Mouse (Mus musculus): ENCODE data around the gene Dlst. TPM values are rescaled to one million over a fixed set of nuclear protein-coding genes. Genes with fewer than 3 reads are reported as not detected.
"Not testable (repeated sequence)": the region's sequence is repeated elsewhere in the genome, so short reads cannot be mapped to it uniquely, and the experiment has no call there.

The Dlst gene
- total and polyA plus RNA-seq, 3 experiments, result 163 to 376 (median 230) TPM

DNA sequence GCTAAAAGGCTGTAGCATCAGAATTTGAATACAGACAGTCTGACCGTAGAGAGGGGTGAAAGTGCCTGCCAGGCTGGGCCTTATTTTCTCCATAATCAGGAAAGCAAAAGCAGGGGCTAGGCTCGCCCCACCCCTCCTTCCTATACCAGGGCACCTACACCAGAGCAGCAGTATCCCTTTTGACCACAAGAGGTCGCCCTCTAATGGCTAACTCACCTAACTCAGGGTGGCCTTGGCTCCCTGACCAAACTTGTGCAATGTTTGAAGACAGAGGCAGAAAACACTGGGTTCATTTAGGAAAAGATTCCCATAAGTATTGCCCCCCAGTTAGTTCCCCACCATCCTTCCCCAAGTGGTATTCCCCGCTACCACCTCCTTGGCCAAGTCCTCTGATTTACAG lies 32.2 kb downstream of the Dlst start (continued):
- no peak for TF ChIP-seq TBP (IDR thresholded peaks at IDR 0.05; ENCODE audit: low read depth, low read length)

DNA sequence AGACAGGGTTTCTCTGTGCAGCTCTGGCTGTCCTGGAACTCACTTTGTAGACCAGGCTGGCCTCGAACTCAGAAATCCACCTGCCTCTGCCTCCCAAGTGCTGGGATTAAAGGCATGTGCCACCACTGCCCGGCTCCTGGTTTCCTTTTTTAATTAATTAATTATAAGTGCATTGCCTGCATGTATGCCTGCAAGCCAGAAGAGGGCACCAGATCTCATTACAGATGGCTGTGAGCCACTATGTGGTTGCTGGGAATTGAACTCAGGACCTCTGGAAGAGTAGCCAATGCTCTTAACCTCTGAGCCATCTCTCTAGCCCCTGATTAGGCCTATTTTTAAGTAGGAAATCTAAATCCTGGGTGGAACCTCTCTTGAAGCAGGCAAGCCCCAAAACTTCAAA lies 33.6 kb downstream of the Dlst start:
- H3K4me1 ChIP-seq (ENCODE audit: control insufficient read depth in 1 of 2, insufficient read depth in 2 of 2, low read length in 2 of 2); H3K27ac ChIP-seq (ENCODE audit: control insufficient read depth, low read depth, low read length); H3K4me3 ChIP-seq (ENCODE audit: control insufficient read depth in 1 of 2, insufficient read depth in 1 of 2, low read depth in 2 of 2, low read length in 2 of 2); DNase-seq (ENCODE audit: low read depth, low spot score); H3K79me2 ChIP-seq (ENCODE audit: control insufficient read depth, insufficient read depth, low read length, poor library complexity); H3K36me3 ChIP-seq (ENCODE audit: control insufficient read depth in 1 of 2, insufficient read depth in 2 of 2, low read length in 2 of 2); H3K9ac ChIP-seq (ENCODE audit: control insufficient read depth, low read depth, low read length, poor library complexity, severe bottlenecking); H3K9me3 ChIP-seq (replicated peaks; ENCODE audit: insufficient read depth, low read length); H3K27me3 ChIP-seq (ENCODE audit: control insufficient read depth in 1 of 2, insufficient read depth in 2 of 2, low read length in 2 of 2): not testable (repeated sequence)
- peak; percentile 19 for TF ChIP-seq RAD21 (IDR thresholded peaks at IDR 0.05; ENCODE audit: low read depth, low read length)
- TF ChIP-seq CTCF (IDR thresholded peaks at IDR 0.05 in 2 of 3, conservative IDR thresholded peaks at IDR 0.05 in 1 of 3; ENCODE audit: control insufficient read depth in 1 of 3, insufficient read depth in 1 of 3, low read depth in 2 of 3, low read length in 3 of 3, poor library complexity in 1 of 3, severe bottlenecking in 1 of 3), result peak in 2 of 3 experiments; percentile 1 to 37; a peak in 2 of 6 replicates
- TF ChIP-seq SMC3 (IDR thresholded peaks at IDR 0.05; ENCODE audit: low read depth, low read length), result peak; percentile 38
- TF ChIP-seq ZC3H11A (IDR thresholded peaks at IDR 0.05; ENCODE audit: low read depth, low read length), result 0 out of 2 replicates have a peak, but pooled peaks have one; percentile 6

- Histone ChIP-seq H3K9me3 (replicated peaks; ENCODE audit: insufficient read depth, low read length) (no peaks in the 10 kb centered on the region), H3K27me3 (ENCODE audit: control insufficient read depth in 1 of 2, insufficient read depth in 2 of 2, low read length in 2 of 2) (no peaks in the 10 kb centered on the region)
These were observed 34.2 kb downstream of the Dlst start for GRCm38 (mm10) chr12:85144821-85145220.

GRCm38 (mm10) chr12:85145630-85146029 lies 35.0 kb downstream of the Dlst start:
- Histone ChIP-seq H3K27ac (ENCODE audit: control insufficient read depth, low read depth, low read length) (no peak overlapping the region), H3K36me3 (ENCODE audit: control insufficient read depth in 1 of 2, insufficient read depth in 2 of 2, low read length in 2 of 2) (no peaks in the 10 kb centered on the region), H3K27me3 (ENCODE audit: control insufficient read depth in 1 of 2, insufficient read depth in 2 of 2, low read length in 2 of 2) (no peaks in the 10 kb centered on the region), H3K4me3 (ENCODE audit: control insufficient read depth in 1 of 2, insufficient read depth in 1 of 2, low read depth in 2 of 2, low read length in 2 of 2) (no peak overlapping the region), H3K79me2 (ENCODE audit: control insufficient read depth, insufficient read depth, low read length, poor library complexity) (no peaks in the 10 kb centered on the region), H3K9me3 (replicated peaks; ENCODE audit: insufficient read depth, low read length) (no peaks in the 10 kb centered on the region), H3K4me1 (ENCODE audit: control insufficient read depth in 1 of 2, insufficient read depth in 2 of 2, low read length in 2 of 2) (no peaks in the 10 kb centered on the region), H3K9ac (ENCODE audit: control insufficient read depth, low read depth, low read length, poor library complexity, severe bottlenecking) (no peak overlapping the region)
- DNase-seq (ENCODE audit: low read depth, low spot score), result no peak
- TF ChIP-seq RAD21 (IDR thresholded peaks at IDR 0.05; ENCODE audit: low read depth, low read length), result no peak
- TF ChIP-seq BHLHE40 (IDR thresholded peaks at IDR 0.05; ENCODE audit: borderline replicate concordance, low read depth, low read length), result no peak
- TF ChIP-seq SIN3A (IDR thresholded peaks at IDR 0.05; ENCODE audit: low read length), result no peak
- no peak for TF ChIP-seq MYB (IDR thresholded peaks at IDR 0.05; ENCODE audit: low read depth, low read length)
- TF ChIP-seq KAT2A (conservative IDR thresholded peaks at IDR 0.05; ENCODE audit: low read depth, low read length), result no peak
- TF ChIP-seq MAX (IDR thresholded peaks at IDR 0.05; ENCODE audit: low read length), result no peak
- no peak for TF ChIP-seq MXI1 (IDR thresholded peaks at IDR 0.05; ENCODE audit: low read depth, low read length)
- no peak for TF ChIP-seq UBTF (IDR thresholded peaks at IDR 0.05; ENCODE audit: borderline replicate concordance, insufficient read depth, low read depth, low read length)
- no peak for TF ChIP-seq TBP (IDR thresholded peaks at IDR 0.05; ENCODE audit: low read depth, low read length)
- TF ChIP-seq TAL1 (IDR thresholded peaks at IDR 0.05; ENCODE audit: low read length), result no peak
- TF ChIP-seq RCOR1 (IDR thresholded peaks at IDR 0.05; ENCODE audit: low read depth, low read length), result no peak
- no peak for TF ChIP-seq USF2 (IDR thresholded peaks at IDR 0.05; ENCODE audit: borderline replicate concordance in 1 of 2, insufficient read depth in 1 of 2, low read depth in 1 of 2, low read length in 2 of 2)
- TF ChIP-seq HCFC1 (IDR thresholded peaks at IDR 0.05; ENCODE audit: low read depth, low read length), result no peak
- TF ChIP-seq JUND (IDR thresholded peaks at IDR 0.05; ENCODE audit: low read depth, low read length), result no peak

More at GRCm38 (mm10) chr12:85144821-85145220, 34.2 kb downstream of the Dlst start:
- Histone ChIP-seq H3K27ac (ENCODE audit: control insufficient read depth, low read depth, low read length) (no peak overlapping the region), H3K79me2 (ENCODE audit: control insufficient read depth, insufficient read depth, low read length, poor library complexity) (no peaks in the 10 kb centered on the region), H3K4me3 (ENCODE audit: control insufficient read depth in 1 of 2, insufficient read depth in 1 of 2, low read depth in 2 of 2, low read length in 2 of 2) (no peak overlapping the region), H3K9ac (ENCODE audit: control insufficient read depth, low read depth, low read length, poor library complexity, severe bottlenecking) (no peak overlapping the region), H3K4me1 (ENCODE audit: control insufficient read depth in 1 of 2, insufficient read depth in 2 of 2, low read length in 2 of 2) (no peaks in the 10 kb centered on the region), H3K36me3 (ENCODE audit: control insufficient read depth in 1 of 2, insufficient read depth in 2 of 2, low read length in 2 of 2) (no peaks in the 10 kb centered on the region)
- no peak for DNase-seq (ENCODE audit: low read depth, low spot score)
- TF ChIP-seq POLR2AphosphoS5 (IDR thresholded peaks at IDR 0.05; ENCODE audit: borderline replicate concordance, low read depth, low read length), result no peak
- no peak for TF ChIP-seq USF1 (IDR thresholded peaks at IDR 0.05; ENCODE audit: low read depth, low read length)
- TF ChIP-seq CHD2 (IDR thresholded peaks at IDR 0.05; ENCODE audit: low read length), result no peak
- TF ChIP-seq MAX (IDR thresholded peaks at IDR 0.05; ENCODE audit: low read length), result no peak
- TF ChIP-seq ZC3H11A (IDR thresholded peaks at IDR 0.05; ENCODE audit: low read depth, low read length), result no peak
- no peak for TF ChIP-seq ZNF384 (IDR thresholded peaks at IDR 0.05; ENCODE audit: low read depth, low read length)
- TF ChIP-seq CTCF (IDR thresholded peaks at IDR 0.05 in 2 of 3, conservative IDR thresholded peaks at IDR 0.05 in 1 of 3; ENCODE audit: control insufficient read depth in 1 of 3, insufficient read depth in 1 of 3, low read depth in 2 of 3, low read length in 3 of 3, poor library complexity in 1 of 3, severe bottlenecking in 1 of 3), result no peak
- no peak for TF ChIP-seq ETS1 (IDR thresholded peaks at IDR 0.05; ENCODE audit: low read depth, low read length)
- no peak for TF ChIP-seq UBTF (IDR thresholded peaks at IDR 0.05; ENCODE audit: borderline replicate concordance, insufficient read depth, low read depth, low read length)
- no peak for TF ChIP-seq SIN3A (IDR thresholded peaks at IDR 0.05; ENCODE audit: low read length)
- no peak for TF ChIP-seq USF2 (IDR thresholded peaks at IDR 0.05; ENCODE audit: borderline replicate concordance in 1 of 2, insufficient read depth in 1 of 2, low read depth in 1 of 2, low read length in 2 of 2)
- TF ChIP-seq TCF12 (IDR thresholded peaks at IDR 0.05; ENCODE audit: low read depth, low read length), result no peak
- TF ChIP-seq E2F4 (IDR thresholded peaks at IDR 0.05; ENCODE audit: borderline replicate concordance, low read depth, low read length), result no peak
- no peak for TF ChIP-seq HCFC1 (IDR thresholded peaks at IDR 0.05; ENCODE audit: low read depth, low read length)
- TF ChIP-seq NRF1 (IDR thresholded peaks at IDR 0.05; ENCODE audit: insufficient read depth, low read depth, low read length, poor library complexity, severe bottlenecking), result no peak
- TF ChIP-seq POLR2AphosphoS2 (IDR thresholded peaks at IDR 0.05; ENCODE audit: low read length), result no peak
- TF ChIP-seq GATA1 (IDR thresholded peaks at IDR 0.05; ENCODE audit: low read depth, low read length), result no peak
- no peak for TF ChIP-seq TBP (IDR thresholded peaks at IDR 0.05; ENCODE audit: low read depth, low read length)
- TF ChIP-seq MXI1 (IDR thresholded peaks at IDR 0.05; ENCODE audit: low read depth, low read length), result no peak
